Mouse (Mus musculus) gastrocnemius, postnatal 4 days (tissue): ENCODE data around the gene Kat2b. TPM values are rescaled to one million over a fixed set of nuclear protein-coding genes. Genes with fewer than 3 reads are reported as not detected.
"Not testable (repeated sequence)": the region's sequence is repeated elsewhere in the genome, so short reads cannot be mapped to it uniquely, and the experiment has no call there.

Experiments
- DNase-seq, 2 experiments: peaks; one replicate each; pipeline ENCODE4 v3.0.0; 2021 to 2022; ENCODE audit warnings: low spot score in 2 of 2, mixed read lengths in 2 of 2
- total RNA-seq, 2 experiments: library from RNA; stranded (reverse); gene quantifications; 2 replicates each; pipeline ENCODE4 v1.2.3; 2021

Kat2b gene
- total RNA-seq, 2 experiments from 2014 or later, result 31.8 to 38.8 TPM

GRCm38 (mm10) chr17:53657391-53657790, 90.7 kb downstream of the Kat2b start:
- not testable (repeated sequence) for DNase-seq

- no peak for DNase-seq
Measured at GRCm38 (mm10) chr17:53658668-53659067, 92.0 kb downstream of the Kat2b start.

- no peak for DNase-seq
Measured at GRCm38 (mm10) chr17:53659230-53659629, 92.6 kb downstream of the Kat2b start.

- no peak for DNase-seq
Measured at GRCm38 (mm10) chr17:53659738-53660137, 93.1 kb downstream of the Kat2b start.

- DNase-seq, result no peak
Measured at GRCm38 (mm10) chr17:53661056-53661840, 94.6 kb downstream of the Kat2b start.

GRCm38 (mm10) chr17:53664267-53664666, 97.6 kb downstream of the Kat2b start:
- no peak for DNase-seq

GRCm38 (mm10) chr17:53664703-53665382, 98.2 kb downstream of the Kat2b start:
- no peak for DNase-seq

- no peak for DNase-seq
Measured at GRCm38 (mm10) chr17:53670453-53670852, 103.8 kb downstream of the Kat2b start.

- DNase-seq, result no peak
Measured at GRCm38 (mm10) chr17:53678716-53679115, 112.1 kb downstream of the Kat2b start.

- no peak for DNase-seq
Measured at GRCm38 (mm10) chr17:53688321-53688720, 121.7 kb downstream of the Kat2b start.

- peak; percentile 94 to 97 for DNase-seq
Measured at GRCm38 (mm10) chr17:53688877-53689802, 122.5 kb downstream of the Kat2b start, which contains the start of gene Sgo1. Gene Sgo1 (minus strand): TSS chr17:53689333.

- no peak for DNase-seq
Measured at GRCm38 (mm10) chr17:53689946-53690345, 123.3 kb downstream of the Kat2b start.

- DNase-seq, result peak in 1 of 2 experiments; percentile 48
Measured at GRCm38 (mm10) chr17:53694039-53694438, 127.4 kb downstream of the Kat2b start.

- DNase-seq, result not testable (repeated sequence)
Measured at GRCm38 (mm10) chr17:53697521-53697920, 130.9 kb downstream of the Kat2b start.

GRCm38 (mm10) chr17:53714453-53714852, 147.8 kb downstream of the Kat2b start:
- DNase-seq, result no peak

GRCm38 (mm10) chr17:53715161-53715560, 148.5 kb downstream of the Kat2b start:
- not testable (repeated sequence) for DNase-seq

GRCm38 (mm10) chr17:53718474-53718873, 151.8 kb downstream of the Kat2b start:
- no peak for DNase-seq

GRCm38 (mm10) chr17:53718916-53719315, 152.3 kb downstream of the Kat2b start:
- DNase-seq, result not testable (repeated sequence)
